Mouse (Mus musculus) CH12.LX (cell line): ENCODE measurements around the gene Cd3d.

Source experiments
- CTCF ChIP-seq, 2 experiments: IDR thresholded peaks in 1 of 2; conservative IDR thresholded peaks in 1 of 2; 2 replicates each; pipeline ENCODE4 v1.5.1; 2011 to 2012; ENCODE audit warnings: low read depth in 2 of 2, low read length in 2 of 2, improper control_type of control experiment in 1 of 2, inconsistent platforms in 1 of 2, mild to moderate bottlenecking in 1 of 2, moderate library complexity in 1 of 2
- ELF1 ChIP-seq: IDR thresholded peaks from 2 replicates; pipeline ENCODE4 v1.6.1; 2014; ENCODE audit warnings: low read depth, mild to moderate bottlenecking, inconsistent platforms, low read length, improper control_type of control experiment
- GABPA ChIP-seq: IDR thresholded peaks from 2 replicates; pipeline ENCODE4 v1.6.1; 2012; ENCODE audit warnings: low read depth, low read length, improper control_type of control experiment, inconsistent platforms; ENCODE audit not compliant: insufficient replicate concordance
- MXI1 ChIP-seq: IDR thresholded peaks from 2 replicates; pipeline ENCODE4 v1.6.1; 2011; ENCODE audit warnings: mild to moderate bottlenecking, low read depth, low read length, improper control_type of control experiment
- POLR2AphosphoS2 ChIP-seq: IDR thresholded peaks from 2 replicates; pipeline ENCODE4 v1.6.1; 2011; ENCODE audit warnings: low read depth, low read length, improper control_type of control experiment

DNA sequence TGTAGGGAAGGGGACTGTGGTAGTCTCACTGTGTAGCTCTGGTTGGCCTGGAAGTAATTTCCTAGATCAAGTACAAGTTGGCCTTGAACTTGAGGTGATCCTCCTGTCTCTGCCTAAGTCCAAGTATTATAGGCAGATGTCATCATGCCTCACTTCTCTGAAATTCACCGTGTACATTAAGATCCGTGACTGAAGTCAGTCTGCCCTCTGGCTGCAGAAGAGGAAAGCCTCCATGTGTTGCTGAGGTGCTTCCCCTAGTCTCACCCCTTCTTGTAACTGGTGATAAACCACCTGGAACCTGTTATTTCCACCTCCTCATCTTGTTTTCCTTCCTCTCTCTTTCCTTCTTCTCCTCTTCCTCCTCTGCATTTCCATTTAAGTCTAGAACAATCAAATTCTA, 33.3 kb downstream of the Cd3d start:
- peak in 1 of 2 experiments; percentile 66; a peak in 2 of 4 replicates for TF ChIP-seq CTCF (conservative IDR thresholded peaks at IDR 0.05 in 1 of 2, IDR thresholded peaks at IDR 0.05 in 1 of 2; ENCODE audit: low read depth in 2 of 2, low read length in 2 of 2)
- TF ChIP-seq MXI1 = no peak
- TF ChIP-seq POLR2AphosphoS2 = no peak
- TF ChIP-seq GABPA = no peak
- no peak for TF ChIP-seq ELF1
